Mouse (Mus musculus) CH12.LX (cell line): ENCODE measurements at regions not wholly inside any gene's neighbourhood (a gene's known extent, or its start where the extent isn't known, plus 50 kb on each side); places are given as distances from the start of the nearest gene placed in this dataset.

ENCODE experiments used
- CHD2 ChIP-seq: IDR thresholded peaks from 2 replicates; pipeline ENCODE4 v1.6.1; 2011; ENCODE audit warnings: low read length, improper control_type of control experiment
- CTCF ChIP-seq, 2 experiments: IDR thresholded peaks in 1 of 2; conservative IDR thresholded peaks in 1 of 2; 2 replicates each; pipeline ENCODE4 v1.5.1; 2011 to 2012; ENCODE audit warnings: low read depth in 2 of 2, low read length in 2 of 2, improper control_type of control experiment in 1 of 2, inconsistent platforms in 1 of 2, mild to moderate bottlenecking in 1 of 2, moderate library complexity in 1 of 2
- JUND ChIP-seq: conservative IDR thresholded peaks from 2 replicates; pipeline ENCODE4 v1.6.1; 2011; ENCODE audit warnings: low read depth, low read length, improper control_type of control experiment
- KAT2A ChIP-seq: IDR thresholded peaks from 2 replicates; pipeline ENCODE4 v1.6.1; 2012; ENCODE audit warnings: low read length, improper control_type of control experiment, inconsistent platforms; ENCODE audit not compliant: insufficient replicate concordance
- MAFK ChIP-seq: IDR thresholded peaks from 2 replicates; pipeline ENCODE4 v1.6.1; 2011; ENCODE audit warnings: low read length, improper control_type of control experiment; ENCODE audit not compliant: insufficient replicate concordance
- POLR2A ChIP-seq: IDR thresholded peaks from 2 replicates; pipeline ENCODE4 v1.6.1; 2011; ENCODE audit warnings: low read depth, mild to moderate bottlenecking, improper control_type of control experiment, low read length
- SIN3A ChIP-seq: IDR thresholded peaks from 2 replicates; pipeline ENCODE4 v1.6.1; 2012; ENCODE audit warnings: low read length, improper control_type of control experiment, inconsistent platforms

GRCm38 (mm10) chr17:4840123-4840522 is 154.0 kb upstream of the Arid1b start:
- TF ChIP-seq CHD2 = no peak
- TF ChIP-seq SIN3A = no peak
- no peak for TF ChIP-seq CTCF (conservative IDR thresholded peaks at IDR 0.05 in 1 of 2, IDR thresholded peaks at IDR 0.05 in 1 of 2; ENCODE audit: low read depth in 2 of 2, low read length in 2 of 2)
- no peak for TF ChIP-seq POLR2A
- TF ChIP-seq KAT2A = no peak
- no peak for TF ChIP-seq MAFK
- no peak for TF ChIP-seq JUND
